ENCODE assay signal across 8 mouse cellular contexts in the genomic region with DNA sequence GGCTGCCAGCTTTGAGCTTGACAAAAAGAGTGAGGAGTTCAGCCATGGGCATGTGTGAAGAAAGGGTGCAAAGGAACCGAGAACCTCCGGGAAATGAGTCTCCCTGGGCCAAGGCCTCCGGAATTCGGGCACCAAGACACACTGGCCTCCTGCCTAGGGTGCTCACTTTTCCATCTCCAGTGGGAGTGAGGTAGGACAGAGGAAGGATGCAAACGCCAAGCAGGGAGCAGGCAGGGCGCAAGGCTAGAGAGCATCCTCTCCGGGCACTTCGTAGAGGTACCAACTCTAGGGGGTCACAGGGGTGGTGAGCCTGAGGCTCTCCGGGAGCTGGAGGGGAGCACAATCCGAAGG. TPM values are rescaled to one million over a fixed set of nuclear protein-coding genes. Genes with fewer than 3 reads are reported as not detected.
A peak's percentile ranks its signal among the peaks of the same experiment; 100 is the strongest.
DNase-seq lines count a peak whose midpoint lies in the region.

No protein-coding gene starts in this region.

- DNase-seq in gastrocnemius, postnatal 10 days = peak; percentile 14
- DNase-seq in gastrocnemius, adult 18-20 months (ENCODE audit: low spot score) = no peak
- peak; percentile 39 to 43 for DNase-seq in right cerebral cortex, postnatal 10 days (ENCODE audit: low spot score in 2 of 2)
- no peak for DNase-seq in right cerebral cortex, postnatal 14 days
- peak; percentile 13 for DNase-seq in heart, postnatal 4 days
- DNase-seq in lung, postnatal 10 days = peak; percentile 25
- no peak for DNase-seq in ovary, postnatal 10 days (ENCODE audit: low spot score)
- DNase-seq in adrenal gland, postnatal 36 days = no peak

RNA-seq across cellular contexts. Expression of a gene that starts 38.4 kb away (rescaled TPM):
- 1 to 10 TPM; 5.0 to 7.4 TPM for total RNA-seq in gastrocnemius, postnatal 10 days (2021)
- 1 to 10 TPM; 1.2 to 2.0 TPM for total RNA-seq in gastrocnemius, adult 18-20 months (2021)
- 1 to 10 TPM; 7.9 to 8.0 TPM for total RNA-seq in heart, postnatal 4 days (2021)
- 1 to 10 TPM; 3.7 to 4.6 TPM for total RNA-seq in adrenal gland, postnatal 36 days (2021)

Comparison
In these comparisons a context has a peak if more than half of its experiments do, and no peak if none do; other contexts are left out.
1. DNase-seq: peak in gastrocnemius, postnatal 10 days (single experiment), right cerebral cortex, postnatal 10 days (2 of 2), heart, postnatal 4 days (single experiment) and lung, postnatal 10 days (single experiment); none in gastrocnemius, adult 18-20 months (single experiment), right cerebral cortex, postnatal 14 days (single experiment), ovary, postnatal 10 days (single experiment) and adrenal gland, postnatal 36 days (0 of 2).